Mouse (Mus musculus) brain, embryonic 14.5 days (tissue): Measurements from ENCODE around the gene P4ha2.

Source experiments
- CTCF ChIP-seq: fragments of 200-500 bp; IDR thresholded peaks from 2 replicates; pipeline ENCODE4 v1.5.1; 2012; ENCODE audit warnings: inconsistent platforms, mild to moderate bottlenecking, moderate library complexity, borderline replicate concordance; ENCODE audit not compliant: insufficient read depth, insufficient read length; ENCODE audit errors: extremely low read depth
- POLR2A ChIP-seq: fragments of 200-500 bp; IDR thresholded peaks from 2 replicates; pipeline ENCODE4 v1.6.1; 2012; ENCODE audit warnings: mild to moderate bottlenecking, inconsistent platforms, borderline replicate concordance; ENCODE audit not compliant: poor library complexity, insufficient read depth, insufficient read length, severe bottlenecking; ENCODE audit errors: extremely low read depth

DNA sequence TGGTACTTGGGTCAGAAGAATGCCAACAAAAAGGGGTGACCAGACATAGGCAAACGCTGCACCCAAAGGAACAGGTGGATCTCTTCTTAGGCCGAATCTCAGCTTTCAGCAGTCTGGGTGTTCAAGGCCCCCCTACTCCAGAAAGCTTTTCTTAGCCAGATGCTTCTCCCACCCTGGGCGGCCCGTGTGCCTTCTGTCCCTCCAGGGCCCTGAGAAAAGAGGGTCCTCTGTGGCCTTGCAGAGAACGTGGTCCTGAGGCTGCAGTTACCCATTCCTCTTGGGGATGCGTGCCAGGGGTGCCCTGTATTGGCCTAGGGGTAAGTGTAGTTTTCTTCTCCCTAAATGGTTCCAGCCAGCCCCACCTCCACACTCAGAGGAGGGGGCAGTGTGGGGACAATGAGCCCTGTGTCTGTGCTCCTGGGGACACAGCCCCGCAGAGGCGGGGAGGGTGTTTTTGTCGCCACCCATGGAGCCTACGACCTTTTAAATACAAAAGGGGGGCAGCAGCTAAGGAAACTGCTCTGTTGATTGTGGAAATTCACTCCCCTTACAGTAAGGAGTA lies 41.8 kb upstream of the P4ha2 start:
- TF ChIP-seq CTCF (no peak), POLR2A (no peak)
